Mouse (Mus musculus) heart, postnatal 0 days (tissue): Measurements from ENCODE around the gene Daam1.

ENCODE experiments used
- CTCF ChIP-seq: IDR thresholded peaks from 2 replicates; pipeline ENCODE4 v1.5.1; 2016; ENCODE audit warnings: antibody characterized with exemption, control low read depth, low read depth
- EP300 ChIP-seq: IDR thresholded peaks from 2 replicates; pipeline ENCODE4 v1.6.1; 2016; ENCODE audit warnings: antibody characterized with exemption, low read depth

DNA sequence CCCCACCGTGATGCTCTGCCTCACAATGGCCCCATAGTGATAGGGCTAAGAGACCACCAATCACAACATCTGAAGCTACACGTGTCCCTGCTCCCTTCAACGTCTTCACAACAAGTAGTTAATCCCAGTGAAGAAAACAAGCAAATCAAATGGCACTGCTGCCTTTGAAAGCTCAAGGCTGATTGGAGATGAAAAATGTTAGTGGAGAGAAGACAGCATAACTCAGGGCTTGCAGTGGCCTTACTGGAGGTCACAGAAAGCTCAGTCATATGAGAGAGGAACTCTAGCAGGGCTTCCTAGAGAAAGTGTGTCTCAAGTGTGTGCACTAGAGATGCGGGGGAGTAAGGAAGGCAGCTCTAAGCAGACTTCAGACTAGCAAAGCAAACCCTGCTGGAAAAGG is 131.7 kb downstream of the Daam1 start:
- TF ChIP-seq CTCF: no peak
- no peak for TF ChIP-seq EP300
